Mouse (Mus musculus) CH12.LX (cell line): ENCODE data around the gene Cd86. TPM values are rescaled to one million over a fixed set of nuclear protein-coding genes. Genes with fewer than 3 reads are reported as not detected.

Experiments
- DNase-seq: peaks from one replicate; pipeline ENCODE4 v3.0.0-alpha.2; 2013; ENCODE audit errors: extremely low read depth
- H3K27ac ChIP-seq: 2 replicates; pipeline ENCODE4 v1.5.1; 2012; ENCODE audit warnings: low read depth, mild to moderate bottlenecking, control low read depth, moderate library complexity; ENCODE audit not compliant: insufficient read depth
- H3K27me3 ChIP-seq: replicated peaks from 2 replicates; pipeline ENCODE3; 2012; ENCODE audit warnings: inconsistent platforms
- H3K36me3 ChIP-seq, 2 experiments: replicated peaks in 1 of 2; 2 replicates each; pipeline versions ENCODE3 to v1.6.1; 2012; ENCODE audit warnings: inconsistent platforms in 1 of 2, low read length in 1 of 2, mild to moderate bottlenecking in 1 of 2, mixed read lengths in 1 of 2, moderate library complexity in 1 of 2; ENCODE audit not compliant: control insufficient read depth in 1 of 2, insufficient read depth in 1 of 2
- H3K4me1 ChIP-seq, 2 experiments: 2 replicates each; pipeline ENCODE4 v1.6.1; 2012; ENCODE audit warnings: inconsistent platforms in 1 of 2, moderate library complexity in 1 of 2; ENCODE audit not compliant: insufficient read depth in 2 of 2, control insufficient read depth in 1 of 2
- H3K4me2 ChIP-seq: 2 replicates; pipeline ENCODE4 v1.6.1; 2012; ENCODE audit warnings: low read depth, mild to moderate bottlenecking, control low read depth; ENCODE audit not compliant: poor library complexity, insufficient read depth, severe bottlenecking
- H3K4me3 ChIP-seq, 3 experiments: fragments of 150-350 bp in 1 of 3; sonication (generic) in 1 of 3; replicated peaks in 1 of 3; 2 replicates each; pipeline versions ENCODE3 to v1.5.1; 2011 to 2012; ENCODE audit warnings: low read depth in 2 of 3, low read length in 2 of 3, mild to moderate bottlenecking in 2 of 3, moderate library complexity in 2 of 3, control low read depth in 1 of 3, improper control_type of control experiment in 1 of 3, inconsistent platforms in 1 of 3, mixed read lengths in 1 of 3; ENCODE audit not compliant: poor library complexity in 1 of 3
- H3K79me2 ChIP-seq: replicated peaks from 2 replicates; pipeline ENCODE4 v1.6.1; 2012; ENCODE audit warnings: mild to moderate bottlenecking, moderate library complexity; ENCODE audit not compliant: control insufficient read depth, poor library complexity, insufficient read depth, severe bottlenecking; ENCODE audit errors: extremely low read depth
- H3K9ac ChIP-seq: 2 replicates; pipeline ENCODE4 v1.6.1; 2012; ENCODE audit warnings: low read depth, mild to moderate bottlenecking, control low read depth, moderate library complexity; ENCODE audit not compliant: insufficient read depth
- H3K9me3 ChIP-seq: replicated peaks from 2 replicates; pipeline ENCODE3; 2012; ENCODE audit warnings: low read length, inconsistent platforms, mixed read lengths
- BHLHE40 ChIP-seq: IDR thresholded peaks from 2 replicates; pipeline ENCODE4 v1.6.1; 2011; ENCODE audit warnings: mild to moderate bottlenecking, low read depth, low read length, improper control_type of control experiment
- CHD1 ChIP-seq: IDR thresholded peaks from 2 replicates; pipeline ENCODE4 v1.6.1; 2012; ENCODE audit warnings: low read depth, low read length, improper control_type of control experiment, inconsistent platforms
- CHD2 ChIP-seq: IDR thresholded peaks from 2 replicates; pipeline ENCODE4 v1.6.1; 2011; ENCODE audit warnings: low read length, improper control_type of control experiment
- CTCF ChIP-seq, 2 experiments: IDR thresholded peaks in 1 of 2; conservative IDR thresholded peaks in 1 of 2; 2 replicates each; pipeline ENCODE4 v1.5.1; 2011 to 2012; ENCODE audit warnings: low read depth in 2 of 2, low read length in 2 of 2, improper control_type of control experiment in 1 of 2, inconsistent platforms in 1 of 2, mild to moderate bottlenecking in 1 of 2, moderate library complexity in 1 of 2
- E2F4 ChIP-seq: IDR thresholded peaks from 2 replicates; pipeline ENCODE4 v1.6.1; 2011; ENCODE audit warnings: low read depth, low read length, improper control_type of control experiment; ENCODE audit not compliant: insufficient replicate concordance
- ELF1 ChIP-seq: IDR thresholded peaks from 2 replicates; pipeline ENCODE4 v1.6.1; 2014; ENCODE audit warnings: low read depth, mild to moderate bottlenecking, inconsistent platforms, low read length, improper control_type of control experiment
- EP300 ChIP-seq: IDR thresholded peaks from 2 replicates; pipeline ENCODE4 v1.6.1; 2011; ENCODE audit warnings: low read length, improper control_type of control experiment
- GABPA ChIP-seq: IDR thresholded peaks from 2 replicates; pipeline ENCODE4 v1.6.1; 2012; ENCODE audit warnings: low read depth, low read length, improper control_type of control experiment, inconsistent platforms; ENCODE audit not compliant: insufficient replicate concordance
- HCFC1 ChIP-seq: IDR thresholded peaks from 2 replicates; pipeline ENCODE4 v1.6.1; 2012; ENCODE audit warnings: low read depth, mild to moderate bottlenecking, inconsistent platforms, low read length, improper control_type of control experiment
- IRF4 ChIP-seq: IDR thresholded peaks from 2 replicates; pipeline ENCODE4 v1.6.1; 2014; ENCODE audit warnings: low read depth, mild to moderate bottlenecking, inconsistent platforms, low read length, improper control_type of control experiment
- KAT2A ChIP-seq: IDR thresholded peaks from 2 replicates; pipeline ENCODE4 v1.6.1; 2012; ENCODE audit warnings: low read length, improper control_type of control experiment, inconsistent platforms; ENCODE audit not compliant: insufficient replicate concordance
- MAFK ChIP-seq: IDR thresholded peaks from 2 replicates; pipeline ENCODE4 v1.6.1; 2011; ENCODE audit warnings: low read length, improper control_type of control experiment; ENCODE audit not compliant: insufficient replicate concordance
- MAX ChIP-seq: IDR thresholded peaks from 2 replicates; pipeline ENCODE4 v1.6.1; 2011; ENCODE audit warnings: low read length, improper control_type of control experiment
- MXI1 ChIP-seq: IDR thresholded peaks from 2 replicates; pipeline ENCODE4 v1.6.1; 2011; ENCODE audit warnings: mild to moderate bottlenecking, low read depth, low read length, improper control_type of control experiment
- NELFE ChIP-seq: IDR thresholded peaks from 2 replicates; pipeline ENCODE4 v1.6.1; 2011; ENCODE audit warnings: low read depth, low read length, improper control_type of control experiment
- NRF1 ChIP-seq: IDR thresholded peaks from 2 replicates; pipeline ENCODE4 v1.6.1; 2014; ENCODE audit warnings: low read depth, mild to moderate bottlenecking, inconsistent platforms, low read length, improper control_type of control experiment, moderate library complexity
- POLR2A ChIP-seq: IDR thresholded peaks from 2 replicates; pipeline ENCODE4 v1.6.1; 2011; ENCODE audit warnings: low read depth, mild to moderate bottlenecking, improper control_type of control experiment, low read length
- POLR2AphosphoS2 ChIP-seq: IDR thresholded peaks from 2 replicates; pipeline ENCODE4 v1.6.1; 2011; ENCODE audit warnings: low read depth, low read length, improper control_type of control experiment
- RAD21 ChIP-seq: IDR thresholded peaks from 2 replicates; pipeline ENCODE4 v1.6.1; 2011; ENCODE audit warnings: low read depth, mild to moderate bottlenecking, low read length, improper control_type of control experiment, moderate library complexity
- RCOR1 ChIP-seq: conservative IDR thresholded peaks from 2 replicates; pipeline ENCODE4 v1.6.1; 2012; ENCODE audit warnings: low read depth, mild to moderate bottlenecking, inconsistent platforms, low read length, improper control_type of control experiment
- SIN3A ChIP-seq: IDR thresholded peaks from 2 replicates; pipeline ENCODE4 v1.6.1; 2012; ENCODE audit warnings: low read length, improper control_type of control experiment, inconsistent platforms
- SMC3 ChIP-seq: IDR thresholded peaks from 2 replicates; pipeline ENCODE4 v1.6.1; 2011; ENCODE audit warnings: low read depth, low read length, improper control_type of control experiment
- TBP ChIP-seq: conservative IDR thresholded peaks from 2 replicates; pipeline ENCODE4 v1.6.1; 2011; ENCODE audit warnings: low read depth, low read length, improper control_type of control experiment
- TCF12 ChIP-seq: IDR thresholded peaks from 2 replicates; pipeline ENCODE4 v1.6.1; 2014; ENCODE audit warnings: low read depth, mild to moderate bottlenecking, inconsistent platforms, low read length, improper control_type of control experiment
- USF1 ChIP-seq: IDR thresholded peaks from 2 replicates; pipeline ENCODE4 v1.6.1; 2014; ENCODE audit warnings: low read depth, mild to moderate bottlenecking, inconsistent platforms, low read length, improper control_type of control experiment
- USF2 ChIP-seq: conservative IDR thresholded peaks from 2 replicates; pipeline ENCODE4 v1.6.1; 2011; ENCODE audit warnings: low read depth, low read length, improper control_type of control experiment
- ZC3H11A ChIP-seq: IDR thresholded peaks from 2 replicates; pipeline ENCODE4 v1.6.1; 2012; ENCODE audit warnings: low read depth, mild to moderate bottlenecking, inconsistent platforms, low read length, improper control_type of control experiment
- ZKSCAN1 ChIP-seq: IDR thresholded peaks from 2 replicates; pipeline ENCODE4 v1.6.1; 2012; ENCODE audit warnings: low read depth, inconsistent platforms, low read length, improper control_type of control experiment, borderline replicate concordance
- ZMIZ1 ChIP-seq: IDR thresholded peaks from 2 replicates; pipeline ENCODE4 v1.6.1; 2012; ENCODE audit warnings: low read depth, mild to moderate bottlenecking, inconsistent platforms, low read length, improper control_type of control experiment
- ZNF384 ChIP-seq: IDR thresholded peaks from 2 replicates; pipeline ENCODE4 v1.6.1; 2012; ENCODE audit warnings: low read depth, low read length, improper control_type of control experiment, inconsistent platforms
- dilution Hi-C: fragments of 300-500 bp; cut with MboI; formaldehyde crosslinking; loops from 2 replicates; pipeline ENCODE4 v1.14.3; 2020; ENCODE audit warnings: low sequenced_read_pairs; ENCODE audit not compliant: extremely low pct_unique_long_range_greater_than_20kb, extremely low pct_ligation_motif_present
- in situ Hi-C: fragments of 300-500 bp; cut with MboI; formaldehyde crosslinking; loops from 3 replicates; pipeline ENCODE4 v1.14.3; 2019; ENCODE audit warnings: low sequenced_read_pairs, low pct_ligation_motif_present, low pct_unique_long_range_greater_than_20kb, mixed read lengths
- polyA plus RNA-seq: library from polyadenylated mRNA; unstranded; fragments of >175 nt; gene quantifications from 2 replicates; pipeline ENCODE4 v1.2.1, GENCODE M21; 2012; ENCODE audit warnings: low read depth; ENCODE audit not compliant: insufficient read length
- total RNA-seq, 2 experiments: library from RNA; depleted of rRNA; stranded (reverse); fragments of 300-350 nt in 1 of 2; fragments of >200 nt in 1 of 2; gene quantifications; 2 replicates each; pipeline ENCODE4 v1.2.3; 2012 to 2014

Cd86 gene
- total and polyA plus RNA-seq, 3 experiments: 102 to 191 (median 113) TPM

DNA sequence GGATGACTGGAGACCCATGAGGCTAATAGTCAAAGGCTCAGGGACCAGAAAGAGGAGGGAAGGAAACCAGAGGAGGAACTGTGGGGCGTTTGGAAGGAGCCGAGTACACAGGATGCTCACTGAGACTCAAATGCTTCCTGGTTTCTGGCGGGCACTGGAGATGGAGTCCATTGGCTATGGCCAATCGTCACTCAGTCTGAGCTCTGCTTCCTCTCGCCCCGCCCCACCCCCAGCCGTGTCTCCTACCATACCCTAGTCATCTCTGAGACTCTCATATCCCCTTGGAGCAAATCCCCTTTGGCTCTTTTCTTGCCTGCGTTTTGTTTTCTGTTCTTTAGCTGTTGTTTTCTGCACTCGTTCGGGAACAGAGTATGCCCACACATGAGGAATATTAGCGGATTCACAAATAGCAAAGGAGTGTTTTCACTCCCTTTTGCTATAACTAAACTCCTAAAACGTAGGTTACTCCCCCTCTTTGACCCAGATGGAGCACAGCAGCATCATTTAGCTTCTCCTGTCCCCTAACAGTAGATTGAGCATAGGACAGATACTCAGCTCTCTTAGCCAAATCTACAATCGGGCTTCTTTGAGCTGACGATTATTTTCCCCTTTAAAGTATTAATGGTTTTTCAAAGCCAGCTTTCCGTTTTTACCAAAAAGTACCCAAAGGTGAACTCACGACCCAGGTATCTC lies 25.9 kb downstream of the Cd86 start:
- Histone ChIP-seq H3K4me3 (peak overlapping the region; percentile 24 to 55 (median 40)), H3K9me3 (peaks cover 3% of the 10 kb centered on the region), H3K4me1 (peaks cover 24 to 82% of the 10 kb centered on the region in 2 experiments), H3K27me3 (no peaks in the 10 kb centered on the region), H3K79me2 (peaks cover 34% of the 10 kb centered on the region), H3K27ac (peak overlapping the region; percentile 75), H3K4me2 (peak overlapping the region; percentile 89), H3K36me3 (peaks cover 0 to 22% of the 10 kb centered on the region in 2 experiments), H3K9ac (peak overlapping the region; percentile 55)
- 0 out of 2 replicates have a peak, but pooled peaks have one; percentile 6 for TF ChIP-seq MAFK
- 0 out of 2 replicates have a peak, but pooled peaks have one; percentile 30 for TF ChIP-seq E2F4
- no peak for TF ChIP-seq RAD21
- peak; percentile 59; the same call in 1 of the 2 replicates for TF ChIP-seq ZMIZ1
- peak; percentile 31; the same call in 1 of the 2 replicates for TF ChIP-seq IRF4
- TF ChIP-seq BHLHE40: peak; percentile 20; the same call in 1 of the 2 replicates
- TF ChIP-seq MAX: peak; percentile 27; the same call in 1 of the 2 replicates
- no peak for TF ChIP-seq ZNF384
- TF ChIP-seq POLR2AphosphoS2: peak; percentile 48; the same call in 1 of the 2 replicates
- TF ChIP-seq CTCF (conservative IDR thresholded peaks at IDR 0.05 in 1 of 2, IDR thresholded peaks at IDR 0.05 in 1 of 2; ENCODE audit: low read depth in 2 of 2, low read length in 2 of 2): no peak
- peak; percentile 67 for TF ChIP-seq NELFE
- peak; percentile 85 for TF ChIP-seq CHD2
- TF ChIP-seq SIN3A: peak; percentile 52
- TF ChIP-seq KAT2A: 0 out of 2 replicates have a peak, but pooled peaks have one; percentile 29
- no peak; the same call in none of the 2 replicates for TF ChIP-seq RCOR1
- peak; percentile 64 for TF ChIP-seq POLR2A
- TF ChIP-seq TCF12: peak; percentile 56; the same call in 1 of the 2 replicates
- no peak; the same call in 1 of the 2 replicates for TF ChIP-seq CHD1
- peak; percentile 38 for TF ChIP-seq HCFC1
- no peak for TF ChIP-seq USF2
- TF ChIP-seq NRF1: no peak
- no peak for TF ChIP-seq GABPA
- TF ChIP-seq ELF1: peak; percentile 90
- no peak for TF ChIP-seq ZKSCAN1
- TF ChIP-seq ZC3H11A: no peak
- 0 out of 2 replicates have a peak, but pooled peaks have one; percentile 0 for TF ChIP-seq SMC3
- TF ChIP-seq MXI1: peak; percentile 75
- peak; percentile 72 for TF ChIP-seq TBP
- TF ChIP-seq USF1: no peak
- TF ChIP-seq EP300: peak; percentile 54; the same call in 1 of the 2 replicates
- dilution Hi-C loops (no loop called here), in situ Hi-C loops (loop anchor here (10.0 kb wide), 1 partner anchor 175 kb away; no protein-coding TSS in a partner anchor)
- peak; percentile 84 for DNase-seq
